Mouse (Mus musculus) hindbrain, embryonic 12.5 days (tissue): ENCODE measurements around the gene Usp24. TPM values are rescaled to one million over a fixed set of nuclear protein-coding genes. Genes with fewer than 3 reads are reported as not detected.

ENCODE experiments used
- ATAC-seq: fragments of 200-750 bp; cut with Nextera tagmentation; 2 replicates; pipeline ENCODE4 v1.8.0; 2017; ENCODE audit warnings: moderate TSS enrichment; ENCODE audit not compliant: low FRiP score
- H3K27ac ChIP-seq: fragments of 300-500 bp; sonication (generic); 2 replicates; pipeline ENCODE4 v1.5.1; 2016; ENCODE audit warnings: mild to moderate bottlenecking
- H3K27me3 ChIP-seq: fragments of 300-500 bp; sonication (generic); 2 replicates; pipeline ENCODE4 v1.6.1; 2016; ENCODE audit warnings: mild to moderate bottlenecking
- H3K36me3 ChIP-seq: fragments of 300-500 bp; sonication (generic); 2 replicates; pipeline ENCODE4 v1.6.1; 2016; ENCODE audit warnings: mild to moderate bottlenecking
- H3K4me1 ChIP-seq: fragments of 300-500 bp; sonication (generic); 2 replicates; pipeline ENCODE4 v1.6.1; 2016
- H3K4me2 ChIP-seq: fragments of 300-500 bp; sonication (generic); replicated peaks from 2 replicates; pipeline ENCODE4 v1.6.1; 2016; ENCODE audit warnings: mild to moderate bottlenecking
- H3K4me3 ChIP-seq: fragments of 300-500 bp; sonication (generic); 2 replicates; pipeline ENCODE4 v1.5.1; 2016; ENCODE audit warnings: mild to moderate bottlenecking
- H3K9ac ChIP-seq: fragments of 300-500 bp; sonication (generic); 2 replicates; pipeline ENCODE4 v1.6.1; 2016; ENCODE audit warnings: mild to moderate bottlenecking, moderate library complexity
- H3K9me3 ChIP-seq: fragments of 300-500 bp; sonication (generic); replicated peaks from 2 replicates; pipeline ENCODE4 v1.6.1; 2016; ENCODE audit warnings: mild to moderate bottlenecking
- WGBS: fragments of 180-500 bp; shearing (Covaris S2); methylation state at CpG from one replicate; pipeline ENCODE4 v1.1.7; 2016; 5-methylcytosine and 5-hydroxymethylcytosine counted together
- polyA plus RNA-seq: library from polyadenylated mRNA; unstranded; fragments of >200 nt; fragmentation: Nextera tagmentation; extraction: Ambion mirVana; gene quantifications from 2 replicates; pipeline ENCODE4 v1.2.1, GENCODE M21; 2016

Usp24 gene
- polyA plus RNA-seq, 1 experiment from 2014 or later: 12.7 TPM

DNA sequence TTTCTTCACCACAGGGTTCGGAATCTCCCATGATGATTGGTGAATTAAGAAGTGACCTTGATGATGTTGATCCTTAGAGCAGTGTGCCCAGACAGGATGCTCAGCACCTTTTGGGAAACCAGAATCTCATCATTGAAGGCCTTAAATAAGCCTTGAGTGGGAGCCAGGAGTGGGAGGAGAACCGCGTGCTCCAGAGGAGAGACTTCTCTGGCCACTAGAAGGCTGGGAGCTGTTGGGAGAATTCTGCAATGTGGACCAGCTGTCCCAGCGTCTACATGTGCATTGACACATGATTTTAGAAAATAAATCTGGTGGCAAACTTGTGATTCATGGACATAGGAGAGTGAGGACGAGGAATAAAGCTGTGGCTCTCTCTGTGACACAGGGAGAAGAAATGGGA lies 122.8 kb downstream of the Usp24 start:
- H3K36me3 ChIP-seq: peaks cover 58% of the 10 kb centered on the region
- H3K4me3 ChIP-seq: no peak overlapping the region
- H3K27ac ChIP-seq: no peak overlapping the region
- no peaks in the 10 kb centered on the region for H3K4me1 ChIP-seq
- no peaks in the 10 kb centered on the region for H3K27me3 ChIP-seq
- no peak for ATAC-seq
- no peak overlapping the region for H3K9ac ChIP-seq
- H3K4me2 ChIP-seq: no peak overlapping the region
- H3K9me3 ChIP-seq: no peaks in the 10 kb centered on the region
- 91% methylated on average over 5 of the region's 5 CpGs for WGBS

DNA sequence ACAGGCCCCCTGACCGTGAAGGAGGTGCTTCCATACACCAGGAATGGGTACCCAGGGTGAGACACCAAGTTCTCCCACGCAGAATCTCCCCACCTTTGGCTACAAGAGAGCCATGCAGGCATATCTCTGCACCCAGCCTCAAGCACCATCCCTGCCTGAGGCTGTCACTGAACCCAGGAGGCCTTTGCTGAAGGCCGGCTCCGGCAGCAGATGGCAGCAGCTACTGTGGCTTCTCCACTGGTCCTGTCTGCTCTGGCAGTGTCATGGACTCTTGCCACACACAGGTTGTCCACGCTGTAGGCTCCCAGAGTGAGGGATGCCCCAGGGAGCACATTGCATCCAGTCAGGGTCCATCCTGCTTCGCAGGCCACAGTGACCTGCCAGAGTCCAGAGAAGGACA lies 127.2 kb downstream of the Usp24 start:
- no peak overlapping the region for H3K9ac ChIP-seq
- H3K27me3 ChIP-seq: no peaks in the 10 kb centered on the region
- no peak overlapping the region for H3K4me2 ChIP-seq
- no peak overlapping the region for H3K27ac ChIP-seq
- no peak for ATAC-seq
- WGBS: 91% methylated on average over 6 of the region's 6 CpGs
- H3K9me3 ChIP-seq: no peaks in the 10 kb centered on the region
- H3K4me1 ChIP-seq: no peaks in the 10 kb centered on the region
- peaks cover 29% of the 10 kb centered on the region for H3K36me3 ChIP-seq
- no peak overlapping the region for H3K4me3 ChIP-seq

DNA sequence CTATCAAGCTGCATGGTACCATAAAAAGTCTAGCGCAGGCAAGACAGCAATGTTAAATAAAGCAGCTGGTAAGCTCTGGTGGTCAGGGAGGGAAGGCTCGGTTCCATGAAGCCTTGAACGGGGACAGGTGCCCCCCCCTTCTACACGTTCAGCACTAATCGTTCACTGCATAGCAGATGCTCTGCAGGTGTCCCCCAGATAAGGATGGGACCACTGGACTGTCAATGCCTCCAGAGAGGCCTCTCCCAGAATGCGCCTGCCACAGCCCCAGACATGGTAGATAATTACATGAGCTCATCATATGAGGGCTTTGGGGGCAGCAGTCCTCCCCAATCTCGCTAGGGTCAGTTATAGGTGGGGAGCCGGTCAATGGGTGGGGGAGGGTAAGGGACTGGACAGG lies 133.3 kb downstream of the Usp24 start:
- 93% methylated on average over 8 of the region's 8 CpGs for WGBS
- no peaks in the 10 kb centered on the region for H3K27me3 ChIP-seq
- H3K36me3 ChIP-seq: no peaks in the 10 kb centered on the region
- no peak overlapping the region for H3K4me2 ChIP-seq
- no peak overlapping the region for H3K4me3 ChIP-seq
- no peaks in the 10 kb centered on the region for H3K9me3 ChIP-seq
- no peak overlapping the region for H3K9ac ChIP-seq
- ATAC-seq: no peak
- no peak overlapping the region for H3K27ac ChIP-seq
- no peaks in the 10 kb centered on the region for H3K4me1 ChIP-seq

DNA sequence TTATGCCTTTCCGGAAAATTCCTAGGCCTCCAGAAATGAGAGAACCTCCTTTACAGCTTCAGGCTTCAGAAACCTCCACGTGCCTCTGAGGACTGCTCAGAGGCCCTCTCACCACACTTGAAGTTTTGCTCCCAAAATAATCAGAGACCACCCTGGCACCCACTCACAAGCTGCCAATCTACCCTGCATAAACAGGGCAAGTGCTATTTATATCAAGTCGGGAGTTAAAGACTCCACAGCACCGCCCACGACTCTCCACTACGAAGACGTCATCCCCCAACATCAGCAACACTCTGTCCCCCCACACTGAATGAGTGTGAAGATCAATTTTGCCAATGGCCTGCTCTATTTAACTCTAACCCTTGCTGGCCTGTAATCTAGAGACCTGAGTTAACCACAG lies 136.4 kb downstream of the Usp24 start:
- 83% methylated on average over 7 of the region's 7 CpGs for WGBS
- Histone ChIP-seq H3K9ac (no peak overlapping the region), H3K27ac (no peak overlapping the region), H3K4me1 (no peaks in the 10 kb centered on the region), H3K9me3 (no peaks in the 10 kb centered on the region), H3K27me3 (no peaks in the 10 kb centered on the region), H3K4me3 (no peak overlapping the region), H3K4me2 (no peak overlapping the region), H3K36me3 (no peaks in the 10 kb centered on the region)
- no peak for ATAC-seq

DNA sequence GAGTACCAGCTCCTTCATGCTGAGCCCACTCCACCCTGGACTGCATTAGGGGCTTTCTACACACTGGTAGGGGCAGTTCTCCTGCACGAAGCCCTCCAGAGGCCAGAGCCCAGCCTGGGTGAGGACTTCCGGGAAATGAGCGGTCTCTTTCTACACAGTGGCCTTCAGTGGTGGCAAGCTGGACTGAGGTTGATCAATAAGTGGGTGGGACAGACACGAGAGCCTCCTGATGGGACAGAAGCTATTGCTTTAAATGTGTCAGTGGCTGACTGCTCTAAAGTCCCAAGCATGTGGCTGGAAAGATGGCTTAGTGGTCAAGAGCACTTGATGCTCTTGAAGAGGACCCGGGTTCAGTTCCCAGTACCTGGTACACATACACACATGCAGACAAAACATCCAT lies 137.1 kb downstream of the Usp24 start:
- ATAC-seq: no peak
- no peak overlapping the region for H3K27ac ChIP-seq
- 84% methylated on average over 5 of the region's 5 CpGs for WGBS
- H3K9ac ChIP-seq: no peak overlapping the region
- H3K4me3 ChIP-seq: no peak overlapping the region
- no peaks in the 10 kb centered on the region for H3K9me3 ChIP-seq
- H3K4me1 ChIP-seq: no peaks in the 10 kb centered on the region
- H3K36me3 ChIP-seq: no peaks in the 10 kb centered on the region
- no peaks in the 10 kb centered on the region for H3K27me3 ChIP-seq
- H3K4me2 ChIP-seq: no peak overlapping the region

DNA sequence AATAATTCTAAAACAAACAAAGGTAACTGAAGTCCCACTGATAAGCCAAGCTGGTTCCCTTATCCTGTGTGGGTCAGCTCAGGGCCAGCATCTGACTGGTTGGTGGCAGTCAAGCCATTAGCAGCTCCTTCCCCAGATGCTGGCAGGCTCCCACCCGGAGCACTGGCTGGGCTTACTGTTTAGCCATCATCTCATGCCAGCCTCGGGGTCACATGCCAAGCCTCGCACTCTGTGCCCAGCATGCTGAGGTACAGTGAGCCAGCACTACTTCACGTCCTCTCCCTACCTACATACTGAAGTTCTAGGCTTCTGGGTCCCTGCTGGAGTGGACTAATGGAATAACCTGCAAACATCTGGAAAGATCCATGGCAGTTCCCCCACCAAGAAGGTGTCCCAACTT lies 137.5 kb downstream of the Usp24 start:
- Histone ChIP-seq H3K36me3 (no peaks in the 10 kb centered on the region), H3K4me2 (no peak overlapping the region), H3K4me3 (no peak overlapping the region), H3K9ac (no peak overlapping the region), H3K27ac (no peak overlapping the region), H3K27me3 (no peaks in the 10 kb centered on the region), H3K9me3 (no peaks in the 10 kb centered on the region), H3K4me1 (no peaks in the 10 kb centered on the region)
- WGBS: 84% methylated on average over 4 of the region's 4 CpGs
- ATAC-seq: no peak

DNA sequence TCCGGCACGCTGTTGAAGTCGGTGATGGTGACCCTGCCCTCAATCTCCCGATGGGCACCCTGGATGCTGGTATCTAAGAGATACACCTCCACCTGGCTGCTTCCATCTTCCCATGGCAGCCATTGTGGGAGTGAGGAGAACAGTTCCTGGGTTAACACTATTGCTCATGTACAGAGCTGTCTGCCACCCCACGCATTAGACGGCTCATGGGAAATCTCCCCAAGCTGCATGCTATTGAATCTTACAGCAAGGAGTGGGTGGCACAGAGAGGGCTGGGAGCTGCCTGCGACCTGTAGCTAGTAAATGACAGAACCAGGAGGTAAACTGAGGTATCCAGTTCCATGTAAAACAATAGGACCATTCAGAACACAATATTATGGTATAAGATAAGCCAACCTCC lies 138.5 kb downstream of the Usp24 start:
- 87% methylated on average over 7 of the region's 7 CpGs for WGBS
- H3K4me1 ChIP-seq: no peaks in the 10 kb centered on the region
- H3K4me3 ChIP-seq: no peak overlapping the region
- H3K9me3 ChIP-seq: no peaks in the 10 kb centered on the region
- H3K4me2 ChIP-seq: no peak overlapping the region
- no peak for ATAC-seq
- no peak overlapping the region for H3K27ac ChIP-seq
- no peak overlapping the region for H3K9ac ChIP-seq
- no peaks in the 10 kb centered on the region for H3K36me3 ChIP-seq
- no peaks in the 10 kb centered on the region for H3K27me3 ChIP-seq

DNA sequence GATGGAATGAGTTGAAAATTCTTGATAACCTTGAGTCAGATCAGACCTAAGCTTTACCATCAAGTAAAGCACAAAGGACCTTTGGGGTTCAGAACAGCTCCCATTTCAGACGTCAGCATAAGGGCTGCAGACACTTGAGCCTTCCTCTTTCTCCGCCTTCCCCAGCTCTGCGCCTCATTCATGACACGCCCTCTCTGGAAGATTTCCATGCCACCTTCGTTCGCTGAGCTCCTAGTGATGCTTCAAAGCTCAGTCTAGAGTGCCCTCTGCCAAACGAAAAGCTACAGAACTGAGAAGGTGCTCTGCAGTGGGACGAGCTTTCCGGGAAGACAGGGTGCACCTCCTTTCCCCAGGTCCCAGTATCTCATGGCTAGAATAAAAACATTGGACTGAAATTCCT lies 146.0 kb downstream of the Usp24 start:
- 75% methylated on average over 9 of the region's 9 CpGs for WGBS
- Histone ChIP-seq H3K4me1 (peaks cover 14% of the 10 kb centered on the region), H3K4me2 (no peak overlapping the region), H3K36me3 (no peaks in the 10 kb centered on the region), H3K4me3 (no peak overlapping the region), H3K27me3 (peaks cover 46% of the 10 kb centered on the region), H3K9ac (no peak overlapping the region), H3K27ac (no peak overlapping the region), H3K9me3 (no peaks in the 10 kb centered on the region)
- no peak for ATAC-seq

DNA sequence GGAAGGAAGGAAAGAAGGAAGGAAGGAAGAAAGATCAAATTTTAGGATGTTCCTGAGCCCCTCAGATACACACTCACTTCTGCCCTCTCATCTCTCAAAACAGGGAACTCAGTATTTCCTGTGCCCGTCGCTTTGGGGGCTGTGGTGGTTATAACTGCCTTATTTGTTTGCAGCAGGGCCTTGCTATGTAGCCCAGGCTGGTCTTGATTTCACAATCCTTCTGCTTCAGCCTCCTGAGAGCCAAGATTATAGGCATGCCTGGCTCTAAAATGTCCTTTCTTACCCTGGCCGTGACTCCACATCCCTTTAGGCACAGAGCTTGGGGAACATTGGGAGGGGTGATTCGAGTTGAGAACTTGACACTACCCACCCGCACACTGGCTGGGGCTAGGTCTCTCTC lies 146.5 kb downstream of the Usp24 start:
- no peak for ATAC-seq
- Histone ChIP-seq H3K4me2 (no peak overlapping the region), H3K27ac (no peak overlapping the region), H3K9ac (no peak overlapping the region), H3K9me3 (no peaks in the 10 kb centered on the region), H3K4me1 (peaks cover 14% of the 10 kb centered on the region), H3K4me3 (no peak overlapping the region), H3K27me3 (peaks cover 46% of the 10 kb centered on the region), H3K36me3 (no peaks in the 10 kb centered on the region)
- WGBS: 75% methylated on average over 5 of the region's 5 CpGs

DNA sequence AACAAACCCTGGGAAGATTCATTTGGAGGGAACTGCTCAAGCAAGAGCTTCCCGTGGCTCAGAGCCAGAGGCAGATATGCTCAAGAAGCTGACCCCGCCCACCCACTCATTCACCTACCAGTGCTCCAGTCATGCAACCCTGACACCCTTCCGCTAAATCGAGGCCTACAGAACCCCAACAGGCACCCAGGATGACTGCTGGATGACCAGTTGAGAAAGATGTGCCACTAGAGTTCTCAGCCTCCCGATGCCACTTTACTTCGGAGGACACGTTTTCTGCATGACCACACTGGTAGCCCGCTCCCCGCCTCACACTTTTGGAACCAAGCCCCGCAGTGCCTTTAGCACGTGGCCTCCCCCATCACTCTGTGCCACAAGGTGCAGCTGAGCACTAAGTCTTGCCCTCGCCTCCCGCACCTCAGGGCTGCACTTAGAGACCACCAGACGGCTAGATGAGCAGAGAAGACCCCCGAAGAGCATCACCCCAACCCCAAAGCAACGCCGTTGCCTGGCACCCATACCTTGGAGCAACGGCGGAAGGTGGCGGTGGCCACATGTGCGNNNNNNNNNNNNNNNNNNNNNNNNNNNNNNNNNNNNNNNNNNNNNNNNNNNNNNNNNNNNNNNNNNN lies 147.3 kb downstream of the Usp24 start:
- no peak overlapping the region for H3K27ac ChIP-seq
- H3K9ac ChIP-seq: peak overlapping the region; percentile 65
- no peaks in the 10 kb centered on the region for H3K9me3 ChIP-seq
- peaks cover 14% of the 10 kb centered on the region for H3K4me1 ChIP-seq
- 27% methylated on average over 21 of the region's 21 CpGs for WGBS
- no peaks in the 10 kb centered on the region for H3K36me3 ChIP-seq
- peaks cover 46% of the 10 kb centered on the region for H3K27me3 ChIP-seq
- 0 out of 2 replicates have a peak, but pooled peaks have one; percentile 26 for ATAC-seq
- H3K4me2 ChIP-seq: peak overlapping the region; percentile 84
- peak overlapping the region; percentile 38 for H3K4me3 ChIP-seq

DNA sequence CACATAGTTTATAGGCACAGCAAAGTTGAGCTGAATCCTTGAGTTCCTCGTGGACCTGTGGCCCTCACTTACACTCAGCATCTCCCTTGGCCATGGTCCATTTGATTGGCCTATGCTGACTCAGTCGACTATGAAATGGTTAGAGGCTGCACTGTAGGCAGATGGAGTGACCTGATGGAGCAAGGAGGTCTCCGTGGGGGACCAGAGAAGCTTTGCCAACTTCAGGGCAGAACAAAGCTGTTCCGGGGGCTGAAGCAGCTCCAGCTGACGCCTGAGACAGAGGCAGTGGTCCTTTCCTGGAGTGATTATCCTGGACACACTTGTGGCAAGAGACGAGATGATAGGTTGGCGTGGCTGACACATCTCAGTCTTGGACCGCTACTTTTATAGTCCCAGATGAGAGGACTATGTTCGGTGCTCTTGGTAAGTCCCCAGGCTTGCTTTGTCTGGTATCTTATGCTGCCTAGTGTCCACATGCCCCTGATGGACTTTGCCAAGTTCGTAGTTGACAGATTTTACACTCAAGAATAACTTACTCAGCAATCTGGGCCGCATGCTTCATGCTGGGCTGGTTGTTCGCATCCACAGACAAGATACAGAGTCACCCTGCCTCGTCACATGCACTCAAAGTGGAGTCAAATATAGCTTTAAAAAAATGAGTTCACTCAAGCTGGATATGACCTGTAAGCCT lies 151.6 kb downstream of the Usp24 start:
- Histone ChIP-seq H3K9me3 (no peaks in the 10 kb centered on the region), H3K9ac (no peak overlapping the region), H3K36me3 (no peaks in the 10 kb centered on the region), H3K4me1 (peaks cover 14% of the 10 kb centered on the region), H3K27ac (no peak overlapping the region), H3K27me3 (peaks cover 29% of the 10 kb centered on the region), H3K4me3 (no peak overlapping the region), H3K4me2 (no peak overlapping the region)
- no peak for ATAC-seq
- WGBS: 82% methylated on average over 13 of the region's 13 CpGs

DNA sequence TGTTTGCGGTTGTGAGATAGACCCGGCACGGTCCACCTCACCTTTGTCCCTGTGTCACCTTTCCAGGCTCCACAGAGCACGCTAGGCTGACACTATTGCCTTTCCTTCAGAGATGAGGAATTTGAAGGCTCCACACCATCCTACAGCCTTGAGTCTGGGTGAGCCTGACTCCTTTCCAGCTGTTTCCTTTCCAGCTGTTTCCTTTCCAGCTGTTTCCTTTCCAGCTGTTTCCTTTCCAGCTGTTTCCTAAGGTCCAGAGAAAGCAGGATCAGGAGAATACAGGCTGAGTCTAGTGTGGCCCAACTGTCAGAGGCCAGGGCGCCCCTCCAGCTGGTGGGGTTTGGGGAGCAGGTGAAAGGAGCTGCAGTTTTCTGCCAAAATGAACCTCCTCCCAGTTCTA lies 154.9 kb downstream of the Usp24 start:
- WGBS: 77% methylated on average over 5 of the region's 5 CpGs
- no peak overlapping the region for H3K4me3 ChIP-seq
- no peak for ATAC-seq
- H3K27ac ChIP-seq: no peak overlapping the region
- H3K27me3 ChIP-seq: no peaks in the 10 kb centered on the region; the same call in 1 of the 2 replicates
- no peaks in the 10 kb centered on the region for H3K36me3 ChIP-seq
- no peak overlapping the region for H3K4me2 ChIP-seq
- H3K4me1 ChIP-seq: peaks cover 3% of the 10 kb centered on the region
- H3K9me3 ChIP-seq: no peaks in the 10 kb centered on the region
- H3K9ac ChIP-seq: no peak overlapping the region

DNA sequence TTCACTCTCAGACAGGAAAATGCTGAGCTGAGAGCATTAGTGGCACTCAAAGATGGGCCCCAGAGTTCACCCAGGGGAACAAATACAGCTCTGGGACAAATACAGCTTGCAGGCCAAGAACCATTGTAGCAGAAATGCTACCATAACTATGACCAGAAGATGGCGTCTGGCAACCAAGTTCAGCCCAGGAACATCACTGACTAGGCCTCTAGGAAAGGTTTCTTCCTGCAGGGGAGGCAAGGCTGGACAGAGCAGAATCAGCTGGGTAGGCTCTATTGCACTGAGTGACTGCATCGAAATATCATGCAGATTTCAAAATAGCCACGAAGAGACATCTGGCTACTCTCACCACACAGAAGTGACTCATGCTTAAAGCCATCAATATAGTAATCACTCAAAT lies 156.3 kb downstream of the Usp24 start:
- Histone ChIP-seq H3K4me2 (no peak overlapping the region), H3K36me3 (no peaks in the 10 kb centered on the region), H3K9ac (no peak overlapping the region), H3K27me3 (no peaks in the 10 kb centered on the region; the same call in 1 of the 2 replicates), H3K9me3 (no peaks in the 10 kb centered on the region), H3K27ac (no peak overlapping the region), H3K4me3 (no peak overlapping the region), H3K4me1 (peaks cover 3% of the 10 kb centered on the region)
- ATAC-seq: peak; percentile 48; the same call in 1 of the 2 replicates
- WGBS: 10% methylated on average over 3 of the region's 3 CpGs
